Mouse (Mus musculus) spleen, adult 2 months (tissue): ENCODE measurements around the gene Tek. TPM values are rescaled to one million over a fixed set of nuclear protein-coding genes. Genes with fewer than 3 reads are reported as not detected.

Experiments
- DNase-seq, 2 experiments: peaks; one replicate each; pipeline versions ENCODE4 v3.0.0 to v3.0.0-alpha.2; 2012 to 2021; ENCODE audit warnings: low spot score in 2 of 2, low read depth in 1 of 2
- H3K27ac ChIP-seq: fragments of 200-500 bp; 2 replicates; pipeline ENCODE4 v1.5.1; 2012; ENCODE audit warnings: low read length, inconsistent platforms; ENCODE audit not compliant: insufficient read depth
- H3K27me3 ChIP-seq: fragments of 200-500 bp; 2 replicates; pipeline ENCODE4 v1.6.1; 2012; ENCODE audit warnings: mild to moderate bottlenecking, moderate library complexity, low read length, inconsistent platforms; ENCODE audit not compliant: control insufficient read depth, insufficient read depth
- H3K36me3 ChIP-seq: fragments of 200-500 bp; 2 replicates; pipeline ENCODE4 v1.6.1; 2012; ENCODE audit warnings: mild to moderate bottlenecking, low read length, inconsistent platforms; ENCODE audit not compliant: control insufficient read depth, insufficient read depth
- H3K4me1 ChIP-seq: fragments of 200-500 bp; 2 replicates; pipeline ENCODE4 v1.6.1; 2011; ENCODE audit warnings: inconsistent platforms; ENCODE audit not compliant: control insufficient read depth, insufficient read depth, insufficient read length
- H3K4me3 ChIP-seq: fragments of 200-500 bp; 2 replicates; pipeline ENCODE4 v1.5.1; 2011; ENCODE audit warnings: mild to moderate bottlenecking, inconsistent platforms; ENCODE audit not compliant: insufficient read depth, insufficient read length; ENCODE audit errors: extremely low read depth
- CTCF ChIP-seq: fragments of 200-500 bp; IDR thresholded peaks from 2 replicates; pipeline ENCODE4 v1.5.1; 2011; ENCODE audit warnings: mild to moderate bottlenecking, inconsistent platforms; ENCODE audit not compliant: insufficient read depth, insufficient read length, insufficient replicate concordance; ENCODE audit errors: extremely low read depth
- POLR2A ChIP-seq: fragments of 200-500 bp; IDR thresholded peaks from 2 replicates; pipeline ENCODE4 v1.6.1; 2011; ENCODE audit warnings: low read depth, low read length, inconsistent platforms
- WGBS: fragments of 180-500 bp; shearing (Covaris S2); methylation state at CpG from one replicate; pipeline ENCODE4 v1.1.7; 2018; 5-methylcytosine and 5-hydroxymethylcytosine counted together
- polyA plus RNA-seq: library from polyadenylated mRNA; depleted of rRNA; stranded (reverse); fragments of >200 nt; gene quantifications from 2 replicates; pipeline ENCODE4 v1.2.3, GENCODE M21; 2012

Gene Tek
- polyA plus RNA-seq, 1 experiment, result 2.3 TPM

GRCm38 (mm10) chr4:94785921-94786320, 46.8 kb downstream of the Tek start:
- Histone ChIP-seq H3K36me3 (no peaks in the 10 kb centered on the region), H3K4me3 (no peak overlapping the region), H3K4me1 (no peaks in the 10 kb centered on the region), H3K27ac (no peak overlapping the region), H3K27me3 (no peaks in the 10 kb centered on the region)
- WGBS, result 87% methylated on average over 2 of the region's 2 CpGs
- no peak for DNase-seq
- no peak for TF ChIP-seq CTCF

- H3K4me1 ChIP-seq, result no peaks in the 10 kb centered on the region
- DNase-seq, result no peak
- 58% methylated on average over 1 of the region's 1 CpGs for WGBS
- H3K27ac ChIP-seq, result no peak overlapping the region
- TF ChIP-seq CTCF, result no peak
- no peak for TF ChIP-seq POLR2A
- no peak overlapping the region for H3K4me3 ChIP-seq
- no peaks in the 10 kb centered on the region for H3K27me3 ChIP-seq
- no peaks in the 10 kb centered on the region for H3K36me3 ChIP-seq
These were observed 64.1 kb downstream of the Tek start for GRCm38 (mm10) chr4:94803187-94803586.

- Histone ChIP-seq H3K4me3 (no peak overlapping the region), H3K27ac (no peak overlapping the region), H3K36me3 (no peaks in the 10 kb centered on the region), H3K4me1 (no peaks in the 10 kb centered on the region), H3K27me3 (no peaks in the 10 kb centered on the region)
- WGBS, result 79% methylated on average over 1 of the region's 1 CpGs
- DNase-seq, result no peak
- TF ChIP-seq POLR2A (no peak), CTCF (no peak)
These were observed 71.5 kb downstream of the Tek start for GRCm38 (mm10) chr4:94810616-94811015.

- DNase-seq, result no peak
- Histone ChIP-seq H3K27ac (no peak overlapping the region), H3K27me3 (no peaks in the 10 kb centered on the region), H3K36me3 (no peaks in the 10 kb centered on the region), H3K4me3 (no peak overlapping the region), H3K4me1 (no peaks in the 10 kb centered on the region)
- TF ChIP-seq CTCF, result no peak
- WGBS, result 86% methylated on average over 1 of the region's 1 CpGs
These were observed 87.8 kb downstream of the Tek start for GRCm38 (mm10) chr4:94826891-94827290.

- Histone ChIP-seq H3K27me3 (no peaks in the 10 kb centered on the region), H3K36me3 (no peaks in the 10 kb centered on the region), H3K27ac (no peak overlapping the region), H3K4me3 (no peak overlapping the region), H3K4me1 (no peaks in the 10 kb centered on the region)
- TF ChIP-seq POLR2A (no peak), CTCF (no peak)
- DNase-seq, result no peak
- 60% methylated on average over 5 of the region's 5 CpGs for WGBS
These were observed 88.3 kb downstream of the Tek start for GRCm38 (mm10) chr4:94827429-94827828.

GRCm38 (mm10) chr4:94829924-94830386, 90.9 kb downstream of the Tek start:
- no peak for DNase-seq
- Histone ChIP-seq H3K4me1 (no peaks in the 10 kb centered on the region), H3K27me3 (no peaks in the 10 kb centered on the region), H3K27ac (no peak overlapping the region), H3K4me3 (no peak overlapping the region), H3K36me3 (no peaks in the 10 kb centered on the region)
- 72% methylated on average over 6 of the region's 6 CpGs for WGBS
- no peak for TF ChIP-seq POLR2A

GRCm38 (mm10) chr4:94837061-94837460, 98.0 kb downstream of the Tek start:
- Histone ChIP-seq H3K27me3 (no peaks in the 10 kb centered on the region), H3K36me3 (no peaks in the 10 kb centered on the region), H3K4me1 (no peaks in the 10 kb centered on the region), H3K4me3 (no peak overlapping the region), H3K27ac (no peak overlapping the region)
- TF ChIP-seq CTCF, result no peak
- no peak for TF ChIP-seq POLR2A
- 82% methylated on average over 7 of the region's 7 CpGs for WGBS
- no peak for DNase-seq
